Mouse (Mus musculus) v-Abl transformed pro-B cells (cell line): Measurements from ENCODE around the gene Rassf7.

Experiments used
- in situ Hi-C, 2 experiments: fragments of 400-800 bp; cut with MboI; formaldehyde crosslinking; loops; one replicate each; pipeline ENCODE4 v1.15.1; 2025; ENCODE audit not compliant: unreplicated experiment in 2 of 2

Gene Rassf7

DNA sequence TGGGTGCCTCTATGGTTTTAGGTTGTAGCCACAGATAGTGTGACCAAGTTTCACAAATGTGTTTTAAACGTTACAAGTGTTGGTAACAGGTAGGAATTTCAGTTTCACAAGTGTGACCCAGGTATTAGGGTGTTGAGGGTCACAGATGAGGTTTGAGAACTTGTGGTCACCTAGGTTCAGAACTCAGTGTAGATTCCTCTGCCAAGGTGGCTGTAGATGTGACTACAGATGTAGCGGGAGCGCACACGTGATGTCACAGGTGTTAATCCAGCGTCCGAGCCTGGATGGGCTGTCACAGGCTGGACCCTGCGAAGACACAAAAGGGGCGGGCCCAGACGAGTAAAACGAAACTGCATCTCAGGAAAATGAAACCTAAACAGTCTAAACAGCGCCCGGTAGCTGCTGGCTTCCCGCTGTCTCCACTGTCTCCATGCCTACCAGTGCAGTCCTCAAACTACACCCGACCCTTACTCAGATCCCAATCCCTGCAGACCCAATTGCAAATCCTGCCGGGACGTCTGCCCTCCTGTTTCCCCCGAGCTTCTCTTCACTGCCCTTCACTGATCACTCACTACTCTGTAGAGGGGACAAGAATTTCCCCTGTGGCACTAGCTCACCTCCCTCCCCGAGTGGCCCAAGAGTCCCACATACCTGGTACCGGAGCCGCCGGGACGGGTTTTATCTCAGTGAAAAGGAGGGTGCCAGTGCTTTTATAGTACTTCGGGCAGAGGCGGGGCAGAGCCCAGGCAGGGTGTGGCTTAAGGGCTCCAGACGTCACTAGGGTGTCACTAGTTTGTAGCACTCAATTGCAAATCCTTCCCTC, 50.3 kb downstream of the Rassf7 start, which contains the start of gene Irf7:
TSS of gene Irf7 (minus strand) at position 743 of the 823 bp plus-strand sequence.
- in situ Hi-C loops, result loop anchor here (5.0 to 10.0 kb wide), 3 partner anchors 49 to 99 kb away; no protein-coding TSS in a partner anchor
